Mouse (Mus musculus): ENCODE data around the gene Tmem132b.

Tmem132b gene

DNA sequence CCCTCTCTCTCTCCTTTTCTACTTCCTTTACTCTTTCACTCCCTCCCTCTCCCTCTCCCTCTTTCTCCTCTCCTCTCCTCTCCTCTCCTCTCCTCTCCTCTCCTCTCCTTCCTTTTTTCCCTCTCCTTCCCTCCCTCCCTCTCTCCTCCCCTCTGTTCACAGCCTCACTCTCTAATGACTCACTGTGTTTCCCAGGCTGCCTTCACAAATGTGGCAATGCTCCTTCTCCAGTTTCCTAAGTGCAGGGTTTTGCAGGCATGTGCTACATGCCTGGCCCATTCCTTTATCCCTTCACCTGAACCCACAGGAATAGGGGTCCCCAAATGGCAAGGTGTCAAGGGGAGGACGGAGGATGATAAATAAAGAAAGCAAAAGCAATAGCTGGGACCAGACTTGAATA is 236.4 kb downstream of the Tmem132b start:
- DNase-seq (ENCODE audit: low read depth, low spot score) = no peak

DNA sequence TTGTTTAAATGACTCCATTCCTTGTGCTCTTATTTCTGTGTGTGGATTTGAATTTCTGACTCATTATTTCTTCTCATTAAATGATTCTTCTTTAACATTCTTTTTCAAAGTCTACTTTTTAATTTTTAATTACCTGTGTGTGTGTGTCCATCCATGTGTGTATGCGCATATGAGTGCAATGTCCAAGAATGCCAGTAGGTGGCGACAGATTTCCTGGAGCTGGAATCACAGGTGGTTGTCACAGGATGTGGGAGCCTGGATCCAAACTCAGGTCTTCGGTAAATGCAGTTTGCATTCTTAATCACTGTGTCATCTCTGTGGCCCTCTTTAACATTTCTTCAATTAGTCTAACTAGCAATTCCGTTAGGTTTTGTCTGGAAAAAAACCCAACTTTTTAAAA is 240.7 kb downstream of the Tmem132b start:
- no peak for DNase-seq (ENCODE audit: low read depth, low spot score)

DNA sequence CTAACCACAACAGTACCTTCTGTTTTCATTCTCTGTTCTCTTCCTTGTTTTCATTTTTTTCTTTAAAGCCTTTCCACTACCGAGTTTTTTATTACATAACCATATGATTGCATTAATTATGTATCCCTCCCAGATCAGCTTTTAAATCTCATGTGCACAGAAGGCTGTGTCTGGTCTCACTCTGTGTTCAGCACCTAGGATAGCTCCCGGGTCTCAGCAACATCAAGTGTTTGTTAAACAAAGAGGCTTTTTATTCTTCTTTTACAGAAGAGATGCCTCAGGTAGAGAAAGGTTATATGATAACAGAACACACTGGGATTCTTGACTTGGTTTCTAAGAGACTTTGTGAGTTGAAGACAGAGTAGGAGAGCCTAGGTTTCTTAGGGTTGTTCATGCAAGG is 241.2 kb downstream of the Tmem132b start:
- DNase-seq (ENCODE audit: low read depth, low spot score) = peak; percentile 35

DNA sequence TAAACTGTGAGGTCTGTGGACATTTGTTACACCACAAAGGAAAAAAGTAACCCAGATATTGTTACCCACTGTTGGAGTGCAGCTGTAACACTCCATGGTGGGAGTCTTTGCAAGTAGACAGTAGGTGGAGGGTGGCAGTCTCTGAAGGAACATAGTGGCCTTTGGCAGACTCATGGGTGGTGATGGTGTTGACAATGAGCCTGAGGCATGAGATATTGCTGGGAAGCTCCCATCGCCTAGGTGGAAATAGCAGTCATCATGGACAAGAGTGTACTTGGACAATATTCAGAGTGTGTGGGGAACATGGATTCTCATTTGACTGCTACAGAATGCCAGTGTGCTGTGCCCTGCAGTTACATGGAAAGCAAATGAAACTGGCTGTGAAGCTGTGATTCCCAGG is 248.8 kb downstream of the Tmem132b start:
- no peak for DNase-seq (ENCODE audit: low read depth, low spot score)

DNA sequence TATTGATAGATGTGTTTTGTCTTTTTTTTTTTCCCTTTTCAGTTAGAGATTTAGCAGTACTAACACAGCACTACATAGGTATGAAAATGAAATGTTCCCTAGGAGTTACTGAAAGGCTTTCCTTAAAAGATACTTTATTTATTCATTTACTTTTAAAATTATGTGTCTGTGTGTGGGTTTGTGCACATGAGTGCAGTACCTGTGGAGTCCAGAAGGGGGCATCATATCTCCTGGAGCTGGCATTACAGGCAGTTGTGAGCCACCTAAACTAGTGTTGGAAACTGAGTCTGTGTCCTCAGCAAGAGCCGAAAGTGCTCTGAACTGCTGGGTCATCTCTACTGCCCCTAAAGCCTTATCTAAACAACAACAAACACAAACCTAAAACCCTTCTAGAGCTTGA is 261.1 kb downstream of the Tmem132b start:
- no peak for DNase-seq (ENCODE audit: low read depth, low spot score)

DNA sequence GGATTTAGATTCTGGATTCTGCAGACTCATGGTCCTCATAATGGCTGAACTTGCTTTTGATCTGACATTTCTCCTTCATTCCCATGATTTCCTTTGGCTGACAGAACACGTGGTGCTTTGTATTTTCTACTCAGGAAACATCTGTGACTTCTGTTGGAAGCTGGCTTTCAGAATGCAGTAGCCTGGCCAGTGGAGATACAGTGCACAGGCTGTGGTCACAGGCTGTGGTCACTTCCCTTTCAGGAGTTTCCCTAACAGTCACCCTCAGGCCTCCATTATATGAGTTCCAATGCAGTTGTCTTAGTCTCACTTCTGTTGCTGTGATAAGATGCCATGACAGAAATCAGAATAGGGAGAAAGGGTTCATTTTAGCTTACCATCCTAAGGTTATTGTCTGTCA is 262.7 kb downstream of the Tmem132b start:
- DNase-seq (ENCODE audit: low read depth, low spot score) = no peak

DNA sequence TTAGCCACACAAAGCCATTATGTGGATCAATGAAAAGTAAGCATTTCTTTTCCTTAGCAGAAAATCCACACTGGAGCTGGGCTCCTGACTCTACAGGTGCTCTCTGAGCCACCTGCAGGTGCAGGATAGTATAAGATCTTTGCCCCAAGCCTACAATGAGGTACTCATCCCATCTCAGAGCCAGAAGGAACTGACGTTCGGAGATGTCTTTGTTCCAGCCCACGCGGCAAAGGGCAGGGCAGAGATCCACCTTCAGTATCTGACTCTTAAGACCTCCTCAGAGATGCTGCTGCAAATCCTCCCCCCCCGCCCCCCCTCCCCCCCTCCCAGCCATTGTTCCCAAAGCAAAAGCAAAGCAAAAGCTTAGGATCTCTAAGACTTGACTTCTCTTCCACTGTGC is 268.0 kb downstream of the Tmem132b start:
- DNase-seq (ENCODE audit: low read depth, low spot score) = no peak

DNA sequence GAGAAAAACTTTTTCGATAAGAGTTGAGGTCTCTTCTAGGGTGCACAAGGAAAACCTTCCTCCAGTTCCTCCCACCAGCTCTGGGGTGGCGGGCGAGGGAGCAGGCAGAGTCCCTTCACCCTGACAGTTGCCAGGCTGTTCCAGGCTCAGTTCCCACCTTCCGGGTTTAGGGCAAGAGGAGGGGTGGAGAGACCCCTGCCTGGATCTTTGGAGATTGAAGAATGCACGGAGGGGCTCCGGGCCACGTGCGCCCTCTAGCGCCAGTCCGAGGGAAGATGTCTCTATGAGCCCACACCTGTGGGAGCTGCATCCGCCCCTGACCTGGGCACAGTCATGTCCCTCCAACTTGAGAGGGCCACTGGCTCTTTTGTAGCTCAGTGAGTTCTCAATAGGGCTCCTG is 268.5 kb downstream of the Tmem132b start:
- peak; percentile 11 for DNase-seq (ENCODE audit: low read depth, low spot score)

DNA sequence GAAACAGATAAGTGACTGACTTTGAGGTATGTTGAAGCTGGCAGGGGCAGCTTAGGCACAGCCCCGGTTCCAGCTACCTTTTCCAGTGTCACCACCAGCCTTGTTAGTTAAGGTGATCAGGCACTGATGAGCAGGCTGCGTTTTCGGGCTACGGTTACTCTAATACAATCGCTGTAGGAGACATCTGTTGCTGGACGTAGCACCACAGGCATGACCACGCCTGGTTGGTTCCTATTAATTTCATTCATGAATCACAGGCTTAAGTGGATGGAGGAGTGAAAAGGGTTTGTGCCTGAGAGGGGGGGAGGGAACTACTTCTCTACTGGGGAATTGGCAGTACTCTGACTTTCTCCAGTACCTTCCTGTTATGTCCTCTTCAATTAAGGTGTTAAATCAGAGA is 271.2 kb downstream of the Tmem132b start:
- no peak for DNase-seq (ENCODE audit: low read depth, low spot score)

DNA sequence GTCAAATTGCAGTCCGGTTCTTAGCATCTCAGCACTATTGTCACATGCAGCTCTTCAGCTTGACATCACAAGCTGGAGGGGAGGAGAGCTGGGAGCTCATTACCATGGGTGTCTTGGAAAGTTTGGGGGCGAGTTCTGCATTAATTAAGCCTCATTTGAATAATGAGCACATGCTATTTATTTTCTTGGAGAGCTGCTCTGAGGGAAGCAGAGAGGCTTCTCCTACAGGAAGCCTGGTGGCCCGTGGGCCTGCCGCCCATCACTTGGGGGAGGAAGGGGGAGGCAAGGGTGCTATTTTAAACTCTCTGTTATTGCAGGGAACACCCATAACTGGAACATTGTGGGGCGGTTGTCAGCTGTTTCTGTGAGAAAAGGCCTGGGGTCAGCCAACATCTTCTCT is 273.8 kb downstream of the Tmem132b start:
- no peak for DNase-seq (ENCODE audit: low read depth, low spot score)

DNA sequence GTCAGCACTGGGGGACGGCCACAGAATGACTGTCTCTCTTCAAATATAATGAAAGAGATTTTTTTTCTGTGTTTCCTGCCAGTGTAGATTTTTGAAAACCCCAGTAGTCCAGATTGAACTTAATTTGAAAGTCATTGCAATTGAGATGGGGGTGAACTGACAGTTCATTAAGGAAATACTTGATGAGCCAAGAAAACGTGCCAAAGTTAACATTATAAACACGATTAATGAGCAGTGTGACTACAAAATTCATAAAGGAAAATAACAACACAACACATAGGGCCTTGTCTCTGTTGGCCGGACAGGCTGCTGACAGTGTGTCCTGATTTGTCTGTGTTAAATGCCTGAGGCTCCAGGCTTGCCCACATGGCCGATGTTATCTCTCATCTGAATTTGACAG is 276.3 kb downstream of the Tmem132b start:
- no peak for DNase-seq (ENCODE audit: low read depth, low spot score)

DNA sequence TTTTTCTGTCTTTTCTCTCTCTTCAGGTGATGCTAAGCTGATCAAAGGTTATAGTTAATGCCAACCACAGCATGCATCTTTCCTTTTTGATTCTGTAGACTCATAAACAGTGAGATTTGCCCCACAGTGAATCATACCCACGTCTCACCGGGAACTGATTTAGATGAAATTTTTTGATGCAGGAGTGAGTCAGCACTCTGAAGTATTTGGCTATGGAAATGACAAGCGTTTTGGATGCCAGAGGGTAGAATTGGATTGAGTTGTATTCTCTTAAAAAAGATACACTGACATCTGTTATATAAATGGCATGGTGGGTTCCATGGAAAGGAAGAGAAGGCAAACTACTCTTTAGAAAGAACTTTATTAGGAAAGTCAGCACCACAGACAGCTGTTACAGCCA is 297.8 kb downstream of the Tmem132b start:
- DNase-seq (ENCODE audit: low read depth, low spot score) = no peak

DNA sequence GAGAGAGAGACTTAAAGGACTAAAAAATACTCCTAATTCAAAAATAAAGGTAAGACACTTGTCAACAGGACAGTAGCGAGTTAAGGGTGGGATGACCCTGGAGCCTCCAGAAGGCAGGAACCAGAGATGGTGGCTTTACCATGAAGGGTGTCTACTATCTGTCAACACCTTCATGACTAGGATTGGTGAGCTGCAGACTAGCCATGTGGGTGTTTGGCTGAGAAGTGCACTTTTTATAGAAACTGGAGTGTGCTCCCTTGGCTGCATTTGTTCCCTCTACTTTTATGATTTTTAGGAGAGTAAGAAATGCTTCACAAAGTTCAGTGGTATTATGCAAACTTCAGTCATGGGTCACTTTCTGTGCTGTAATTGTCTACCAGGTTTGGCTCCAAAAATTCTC is 304.3 kb downstream of the Tmem132b start:
- no peak for DNase-seq (ENCODE audit: low read depth, low spot score)

DNA sequence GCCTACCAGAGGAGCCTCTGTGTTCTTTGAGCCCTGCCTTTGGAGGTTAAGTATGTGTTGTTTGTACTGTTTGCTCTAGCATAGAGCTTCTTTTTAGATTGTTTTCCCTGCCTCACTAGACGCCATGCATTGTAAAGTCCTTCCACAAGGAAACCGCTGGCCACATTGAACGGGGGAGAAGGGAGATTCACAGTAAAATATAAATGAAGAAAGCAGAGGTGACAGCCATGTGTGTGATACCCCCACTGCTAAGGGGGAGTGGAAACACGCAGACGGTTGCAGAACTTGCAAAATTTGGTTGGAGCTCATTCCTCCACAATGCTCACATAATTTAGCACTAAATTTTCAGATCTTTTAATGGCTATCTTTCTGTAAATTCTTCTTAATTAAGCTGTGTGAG is 305.2 kb downstream of the Tmem132b start:
- no peak for DNase-seq (ENCODE audit: low read depth, low spot score)
